8 mouse cellular contexts compared by ENCODE assay signal in genomic region chr4:140674345-140674926, GRCm38 (mm10). TPM values are rescaled to one million over a fixed set of nuclear protein-coding genes. Genes with fewer than 3 reads are reported as not detected.
DNase-seq lines count a peak whose midpoint lies in the region; ATAC-seq and TF ChIP-seq lines count a peak whose summit lies in the region.

No protein-coding gene starts in this region.

- peak; percentile 29; the same call in 1 of the 2 replicates for ATAC-seq in forebrain, postnatal 0 days
- peak; percentile 65 for ATAC-seq in hindbrain, embryonic 12.5 days (ENCODE audit: low FRiP score)
- peak; percentile 93 for ATAC-seq in megakaryocyte progenitor cell, adult 5-6 weeks (replicated peaks; ENCODE audit: poor library complexity)

- H3K27me3 ChIP-seq in forebrain, postnatal 0 days (ENCODE audit: insufficient read depth, low read length), result no peaks in the 10 kb centered on the region
- H3K27me3 ChIP-seq in hindbrain, embryonic 12.5 days, result no peaks in the 10 kb centered on the region

- no peaks in the 10 kb centered on the region for H3K36me3 ChIP-seq in forebrain, postnatal 0 days (ENCODE audit: insufficient read depth)
- no peaks in the 10 kb centered on the region for H3K36me3 ChIP-seq in hindbrain, embryonic 12.5 days

- no peaks in the 10 kb centered on the region for H3K9me3 ChIP-seq in forebrain, postnatal 0 days (ENCODE audit: low read length)
- no peaks in the 10 kb centered on the region for H3K9me3 ChIP-seq in hindbrain, embryonic 12.5 days (replicated peaks)

- H3K9ac ChIP-seq in forebrain, postnatal 0 days, result no peak overlapping the region
- no peak overlapping the region for H3K9ac ChIP-seq in hindbrain, embryonic 12.5 days

- WGBS in forebrain, postnatal 0 days, result 38% methylated on average over 12 of the region's 13 CpGs
- WGBS in hindbrain, embryonic 12.5 days, result 35% methylated on average over 12 of the region's 13 CpGs

- DNase-seq in NIH3T3 (ENCODE audit: low read depth), result peak; percentile 91
- DNase-seq in cerebellum, adult 11-12 months, result peak; percentile 75
- DNase-seq in forebrain, postnatal 0 days, result peak; percentile 72
- peak; percentile 78 to 87 for DNase-seq in left cerebral cortex, adult 18-20 months (ENCODE audit: low spot score in 2 of 2)
- DNase-seq in right cerebral cortex, postnatal 36 days (ENCODE audit: low spot score in 2 of 2), result peak; percentile 22 to 54
- DNase-seq in urinary bladder, postnatal 36 days (ENCODE audit: low spot score in 2 of 2), result peak; percentile 75 to 85

- H3K4me1 ChIP-seq in forebrain, postnatal 0 days (ENCODE audit: insufficient read depth), result no peaks in the 10 kb centered on the region
- H3K4me1 ChIP-seq in hindbrain, embryonic 12.5 days, result no peaks in the 10 kb centered on the region

- H3K4me2 ChIP-seq in forebrain, postnatal 0 days (ENCODE audit: low read depth), result no peak overlapping the region
- H3K4me2 ChIP-seq in hindbrain, embryonic 12.5 days (replicated peaks), result no peak overlapping the region

- no peak overlapping the region for H3K4me3 ChIP-seq in forebrain, postnatal 0 days (ENCODE audit: low read depth, low read length)
- no peak overlapping the region for H3K4me3 ChIP-seq in hindbrain, embryonic 12.5 days

- peak; percentile 85 for TF ChIP-seq CTCF in forebrain, postnatal 0 days (IDR thresholded peaks at IDR 0.05; ENCODE audit: low read depth)

- no peak overlapping the region for H3K27ac ChIP-seq in forebrain, postnatal 0 days (ENCODE audit: low read depth, low read length)
- H3K27ac ChIP-seq in hindbrain, embryonic 12.5 days, result no peak overlapping the region

RNA-seq across cellular contexts. Expression of gene Arhgef10l, which starts 8.6 kb away (rescaled TPM):
- 52.5 and 59.0 TPM in 2 replicates for total RNA-seq in forebrain, postnatal 0 days (2014; rRNA removed)
- polyA plus RNA-seq in forebrain, postnatal 0 days (2015; fragmentation: Nextera tagmentation; extraction: Ambion mirVana), result 13.8 and 16.5 TPM in 2 replicates
- 31.2 and 31.7 TPM in 2 replicates for polyA plus RNA-seq in hindbrain, embryonic 12.5 days (2016; fragmentation: Nextera tagmentation; extraction: Ambion mirVana)
- total RNA-seq in left cerebral cortex, adult 18-20 months (2021), result 10 to 100 TPM; 56.0 to 60.5 TPM
- total RNA-seq in megakaryocyte progenitor cell, adult 5-6 weeks (2015), result 1.1 and 3.8 TPM in 2 replicates
- 2.6 and 8.5 TPM in 2 replicates for total RNA-seq in megakaryocyte progenitor cell, adult 5-6 weeks (2017)

RNA-seq across cellular contexts. Expression of gene Rcc2, which starts 25.9 kb away (rescaled TPM):
- 55.2 and 62.3 TPM in 2 replicates for total RNA-seq in forebrain, postnatal 0 days (2014; rRNA removed)
- polyA plus RNA-seq in forebrain, postnatal 0 days (2015; fragmentation: Nextera tagmentation; extraction: Ambion mirVana), result 20.3 and 20.8 TPM in 2 replicates
- 94.4 and 97.8 TPM in 2 replicates for polyA plus RNA-seq in hindbrain, embryonic 12.5 days (2016; fragmentation: Nextera tagmentation; extraction: Ambion mirVana)
- 10 to 100 TPM; 89.8 to 94.3 TPM for total RNA-seq in left cerebral cortex, adult 18-20 months (2021)
- 76.5 and 77.3 TPM in 2 replicates for total RNA-seq in megakaryocyte progenitor cell, adult 5-6 weeks (2015)
- 152 and 159 TPM in 2 replicates for total RNA-seq in megakaryocyte progenitor cell, adult 5-6 weeks (2017)

Comparison
In these comparisons a context has a peak if more than half of its experiments do, and no peak if none do; other contexts are left out.
1. DNase-seq: peak in every context shown above with its lines; median percentile 91 in NIH3T3; 82 in left cerebral cortex, adult 18-20 months; 80 in urinary bladder, postnatal 36 days; 75 in cerebellum, adult 11-12 months; 72 in forebrain, postnatal 0 days; 38 in right cerebral cortex, postnatal 36 days.
2. ATAC-seq: peak in every context shown above with its lines; median percentile 93 in megakaryocyte progenitor cell, adult 5-6 weeks; 65 in hindbrain, embryonic 12.5 days; 29 in forebrain, postnatal 0 days.